Comparison of ENCODE assay signal across 8 mouse cellular contexts in genomic region chr19:29641055-29641454, GRCm38 (mm10). TPM values are rescaled to one million over a fixed set of nuclear protein-coding genes. Genes with fewer than 3 reads are reported as not detected.
DNase-seq lines count a peak whose midpoint lies in the region; ATAC-seq and TF ChIP-seq lines count a peak whose summit lies in the region.

No protein-coding gene starts in this region.

- H3K9me3 ChIP-seq in limb, embryonic 12.5 days: no peaks in the 10 kb centered on the region
- H3K9me3 ChIP-seq in stomach, embryonic 14.5 days (ENCODE audit: control insufficient read depth, low read depth, low read length): no peaks in the 10 kb centered on the region

- WGBS in limb, embryonic 12.5 days: 18% methylated on average over 9 of the region's 9 CpGs
- 35% methylated on average over 8 of the region's 9 CpGs for WGBS in stomach, embryonic 14.5 days

- peaks cover 25% of the 10 kb centered on the region for H3K4me1 ChIP-seq in limb, embryonic 12.5 days (replicated peaks)
- H3K4me1 ChIP-seq in stomach, embryonic 14.5 days (ENCODE audit: control insufficient read depth, insufficient read depth, low read length): 0 out of 2 replicates have a peak, but pooled peaks cover 3% of the 10 kb centered on the region

- 0 out of 2 replicates have a peak overlapping the region, but pooled peaks have one; percentile 1 for H3K4me3 ChIP-seq in limb, embryonic 12.5 days (replicated peaks)
- no peak overlapping the region for H3K4me3 ChIP-seq in stomach, embryonic 14.5 days (ENCODE audit: low read depth, low read length)
- no peak overlapping the region for H3K4me3 ChIP-seq in left cerebral cortex, adult 2 months

- DNase-seq in A20 (ENCODE audit: low read depth, low spot score) (peak; percentile 79), Patski (ENCODE audit: low read depth, low spot score) (peak; percentile 43)
- peak; percentile 15 to 31 for DNase-seq in heart, adult 9 months (ENCODE audit: low spot score in 2 of 2)
- DNase-seq in right cerebral cortex, adult 2 months (ENCODE audit: low spot score in 2 of 2): no peak
- DNase-seq in layer of hippocampus, adult 9-11 months: no peak
- no peak for DNase-seq in left cerebral cortex, adult 2 months (ENCODE audit: extremely low spot score in 1 of 2, low spot score in 2 of 2)

- peaks cover 19% of the 10 kb centered on the region; the same call in 1 of the 2 replicates for H3K36me3 ChIP-seq in limb, embryonic 12.5 days
- no peaks in the 10 kb centered on the region for H3K36me3 ChIP-seq in stomach, embryonic 14.5 days (ENCODE audit: control insufficient read depth, insufficient read depth, low read length)

- peak; percentile 83 for ATAC-seq in Patski
- no peak for ATAC-seq in limb, embryonic 12.5 days (ENCODE audit: insufficient number of reproducible peaks, insufficient read depth, low FRiP score, low TSS enrichment, low read depth)
- 0 out of 2 replicates have a peak, but pooled peaks have one; percentile 63 for ATAC-seq in stomach, embryonic 14.5 days (ENCODE audit: insufficient number of reproducible peaks, insufficient read depth, low FRiP score, low read depth)

- CTCF ChIA-PET in Patski (lab: Charles Lee): interaction anchor here (1.1 kb wide), 1 partner anchor 59 kb away, joined by 3 read pairs; no protein-coding TSS in a partner anchor

- no peaks in the 10 kb centered on the region for H3K27me3 ChIP-seq in Patski
- no peaks in the 10 kb centered on the region for H3K27me3 ChIP-seq in limb, embryonic 12.5 days
- H3K27me3 ChIP-seq in stomach, embryonic 14.5 days (ENCODE audit: control insufficient read depth, insufficient read depth, low read length): no peaks in the 10 kb centered on the region

- in situ Hi-C loops in Patski (cut with MboI; ENCODE audit: low pct_unique_long_range_greater_than_20kb): no loop called here

- peak overlapping the region; percentile 23; the same call in 1 of the 2 replicates for H3K27ac ChIP-seq in limb, embryonic 12.5 days
- H3K27ac ChIP-seq in stomach, embryonic 14.5 days (ENCODE audit: low read length): no peak overlapping the region
- H3K27ac ChIP-seq in left cerebral cortex, adult 2 months: no peak overlapping the region

- intact Hi-C loops in left cerebral cortex, adult 2 months (cut with DNase I): no loop called here

- H3K9ac ChIP-seq in limb, embryonic 12.5 days (replicated peaks): no peak overlapping the region
- H3K9ac ChIP-seq in stomach, embryonic 14.5 days (replicated peaks; ENCODE audit: low read depth, low read length): no peak overlapping the region

- peak overlapping the region; percentile 35 for H3K4me2 ChIP-seq in limb, embryonic 12.5 days
- no peak overlapping the region; the same call in 1 of the 2 replicates for H3K4me2 ChIP-seq in stomach, embryonic 14.5 days (replicated peaks; ENCODE audit: low read depth, low read length)

- POLR2A ChIA-PET in Patski (lab: Charles Lee): interaction anchor here (0.9 kb wide), 1 partner anchor 13 kb away, joined by 3 read pairs; no protein-coding TSS in a partner anchor

- TF ChIP-seq CTCF in Patski (IDR thresholded peaks at IDR 0.05): no peak
- no peak for TF ChIP-seq CTCF in left cerebral cortex, adult 2 months (IDR thresholded peaks at IDR 0.05)

RNA-seq across cellular contexts. Expression of gene Ermp1, which starts 7.2 kb away (rescaled TPM):
- polyA plus RNA-seq in Patski (2021): 94.4 TPM
- polyA plus RNA-seq in limb, embryonic 12.5 days (2016; fragmentation: Nextera tagmentation; extraction: Ambion mirVana): 18.3 and 19.2 TPM in 2 replicates
- 11.6 and 11.9 TPM in 2 replicates for polyA plus RNA-seq in stomach, embryonic 14.5 days (2014; fragmentation: Nextera tagmentation; extraction: Ambion mirVana)
- total RNA-seq in left cerebral cortex, adult 2 months (2021): 10 to 100 TPM; 33.7 to 34.1 TPM

RNA-seq across cellular contexts. Expression of gene Mlana, which starts 56.6 kb away (rescaled TPM):
- polyA plus RNA-seq in Patski (2021): 0.31 TPM
- not detected in 2 replicates for polyA plus RNA-seq in limb, embryonic 12.5 days (2016; fragmentation: Nextera tagmentation; extraction: Ambion mirVana)
- polyA plus RNA-seq in stomach, embryonic 14.5 days (2014; fragmentation: Nextera tagmentation; extraction: Ambion mirVana): not detected in 2 replicates
- under 1 TPM; 0.50 to 0.84 TPM for total RNA-seq in left cerebral cortex, adult 2 months (2021)

Comparison
In these comparisons a context has a peak if more than half of its experiments do, and no peak if none do; other contexts are left out.
1. DNase-seq: peak in A20 (single experiment), Patski (single experiment) and heart, adult 9 months (2 of 2); none in right cerebral cortex, adult 2 months (0 of 2), layer of hippocampus, adult 9-11 months (single experiment) and left cerebral cortex, adult 2 months (0 of 2).